Comparison of ENCODE assay signal across 18 mouse cellular contexts in the genomic region with DNA sequence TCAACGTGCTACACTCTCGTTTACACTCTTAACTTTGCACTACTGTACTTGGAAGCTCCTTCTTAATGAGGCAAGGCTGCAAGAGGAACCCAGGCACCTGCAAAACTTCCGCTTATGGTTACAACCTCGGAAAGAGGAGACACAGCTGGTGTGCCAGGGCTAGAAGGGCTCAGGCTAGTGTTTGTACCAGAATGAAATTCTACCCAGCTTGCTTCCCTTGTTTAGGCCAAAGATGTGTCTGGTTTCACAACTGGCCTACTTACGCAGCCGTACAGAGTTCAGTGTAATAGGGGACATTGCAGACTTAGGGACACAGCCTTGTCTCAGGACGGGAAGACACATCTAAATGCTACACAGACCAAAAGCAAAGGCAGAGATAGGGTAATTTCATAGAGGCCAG.
DNase-seq lines count a peak whose midpoint lies in the region; ATAC-seq and TF ChIP-seq lines count a peak whose summit lies in the region.
"Had no signal": no experiment of that assay in that cellular context is flagged by ENCODE, and none has a peak within 500 bp of the region (broad histone marks: within the 10 kb centered on the region; RNA-seq: fewer than 3 reads in every experiment).

No protein-coding gene starts in this region.

- WGBS in embryonic facial prominence, embryonic 14.5 days: 73% methylated on average over 7 of the region's 7 CpGs
- WGBS in embryonic facial prominence, embryonic 10.5 days: 88% methylated on average over 7 of the region's 7 CpGs
- 87% methylated on average over 7 of the region's 7 CpGs for WGBS in heart, embryonic 12.5 days

- H3K27ac ChIP-seq in embryonic facial prominence, embryonic 14.5 days (replicated peaks; ENCODE audit: low read depth, low read length): no peak overlapping the region
- H3K27ac ChIP-seq in embryonic facial prominence, embryonic 10.5 days (replicated peaks): no peak overlapping the region
- 0 out of 2 replicates have a peak overlapping the region, but pooled peaks have one; percentile 10 for H3K27ac ChIP-seq in layer of hippocampus, adult 2 months
- H3K27ac ChIP-seq in CH12.LX (ENCODE audit: insufficient read depth, low read depth): no peak overlapping the region
- H3K27ac ChIP-seq in heart, embryonic 12.5 days (ENCODE audit: poor library complexity, severe bottlenecking): no peak overlapping the region
- H3K27ac ChIP-seq: embryonic facial prominence, embryonic 15.5 days; forebrain, embryonic 12.5 days; hindbrain, postnatal 0 days; liver, embryonic 14.5 days; midbrain, embryonic 13.5 days had no signal

- no peaks in the 10 kb centered on the region; the same call in 1 of the 2 replicates for H3K9me3 ChIP-seq in embryonic facial prominence, embryonic 14.5 days (ENCODE audit: control insufficient read depth, low read length)
- H3K9me3 ChIP-seq in embryonic facial prominence, embryonic 10.5 days: 0 out of 2 replicates have a peak, but pooled peaks cover 2% of the 10 kb centered on the region
- peaks cover 7% of the 10 kb centered on the region for H3K9me3 ChIP-seq in CH12.LX (replicated peaks; ENCODE audit: low read length)
- no peaks in the 10 kb centered on the region for H3K9me3 ChIP-seq in heart, embryonic 12.5 days (replicated peaks)
- H3K9me3 ChIP-seq: embryonic facial prominence, embryonic 15.5 days; forebrain, embryonic 12.5 days; midbrain, embryonic 13.5 days had no signal

- TF ChIP-seq CTCF in layer of hippocampus, adult 2 months (conservative IDR thresholded peaks at IDR 0.05): no peak
- TF ChIP-seq CTCF in CH12.LX (conservative IDR thresholded peaks at IDR 0.05 in 1 of 2, IDR thresholded peaks at IDR 0.05 in 1 of 2; ENCODE audit: low read depth in 2 of 2, low read length in 2 of 2): no peak

- H3K4me3 ChIP-seq in embryonic facial prominence, embryonic 14.5 days (ENCODE audit: low read depth, low read length): no peak overlapping the region
- no peak overlapping the region for H3K4me3 ChIP-seq in embryonic facial prominence, embryonic 10.5 days
- no peak overlapping the region for H3K4me3 ChIP-seq in layer of hippocampus, adult 2 months
- no peak overlapping the region for H3K4me3 ChIP-seq in CH12.LX (replicated peaks in 1 of 3; ENCODE audit: low read depth in 2 of 3, low read length in 2 of 3, poor library complexity in 1 of 3)
- H3K4me3 ChIP-seq in heart, embryonic 12.5 days: no peak overlapping the region
- H3K4me3 ChIP-seq: embryonic facial prominence, embryonic 15.5 days; forebrain, embryonic 12.5 days; midbrain, embryonic 13.5 days had no signal

- H3K9ac ChIP-seq in embryonic facial prominence, embryonic 14.5 days (ENCODE audit: low read depth, low read length): no peak overlapping the region
- no peak overlapping the region for H3K9ac ChIP-seq in CH12.LX (ENCODE audit: insufficient read depth, low read depth)
- H3K9ac ChIP-seq in heart, embryonic 12.5 days: no peak overlapping the region
- H3K9ac ChIP-seq: embryonic facial prominence, embryonic 15.5 days; forebrain, embryonic 12.5 days; liver, embryonic 14.5 days; midbrain, embryonic 13.5 days had no signal

- no peaks in the 10 kb centered on the region for H3K27me3 ChIP-seq in embryonic facial prominence, embryonic 14.5 days (replicated peaks; ENCODE audit: control insufficient read depth, insufficient read depth, low read length)
- H3K27me3 ChIP-seq in embryonic facial prominence, embryonic 10.5 days (replicated peaks; ENCODE audit: low read depth, poor library complexity, severe bottlenecking): no peaks in the 10 kb centered on the region
- no peaks in the 10 kb centered on the region for H3K27me3 ChIP-seq in CH12.LX (replicated peaks)
- H3K27me3 ChIP-seq in heart, embryonic 12.5 days (replicated peaks): no peaks in the 10 kb centered on the region
- H3K27me3 ChIP-seq: embryonic facial prominence, embryonic 15.5 days; forebrain, embryonic 12.5 days; midbrain, embryonic 13.5 days had no signal

- no peak for TF ChIP-seq RAD21 in CH12.LX (IDR thresholded peaks at IDR 0.05; ENCODE audit: low read depth, low read length)

- no peak for TF ChIP-seq POLR2A in CH12.LX (IDR thresholded peaks at IDR 0.05; ENCODE audit: low read depth, low read length)

- in situ Hi-C loops in CH12.LX (cut with MboI; ENCODE audit: low pct_ligation_motif_present, low pct_unique_long_range_greater_than_20kb, low sequenced_read_pairs): no loop called here

- H3K36me3 ChIP-seq in embryonic facial prominence, embryonic 14.5 days (ENCODE audit: control insufficient read depth, insufficient read depth, low read length): peaks cover 39% of the 10 kb centered on the region
- peaks cover 65% of the 10 kb centered on the region for H3K36me3 ChIP-seq in embryonic facial prominence, embryonic 10.5 days (replicated peaks)
- peaks cover 26 to 51% of the 10 kb centered on the region in 2 experiments for H3K36me3 ChIP-seq in CH12.LX (replicated peaks in 1 of 2; ENCODE audit: control insufficient read depth in 1 of 2, insufficient read depth in 1 of 2, low read length in 1 of 2)
- peaks cover 37% of the 10 kb centered on the region for H3K36me3 ChIP-seq in heart, embryonic 12.5 days

- DNase-seq in embryonic facial prominence, embryonic 14.5 days (ENCODE audit: low spot score): peak; percentile 48
- DNase-seq in embryonic facial prominence, embryonic 10.5 days (ENCODE audit: low spot score): no peak
- DNase-seq in layer of hippocampus, adult 2 months (ENCODE audit: low spot score in 2 of 2): no peak
- DNase-seq in layer of hippocampus, postnatal 10 days (ENCODE audit: low spot score in 2 of 2): no peak
- DNase-seq in CH12.LX (ENCODE audit: extremely low read depth): peak; percentile 22
- DNase-seq in cerebellum, adult 8-10 months: no peak
- DNase-seq: heart, postnatal 36 days; kidney, adult 9 months; layer of hippocampus, adult 9-11 months; thymus, adult 18-20 months had no signal

- H3K4me1 ChIP-seq in embryonic facial prominence, embryonic 14.5 days (ENCODE audit: control insufficient read depth, insufficient read depth, low read length): peaks cover 4% of the 10 kb centered on the region; the same call in 1 of the 2 replicates
- H3K4me1 ChIP-seq in embryonic facial prominence, embryonic 10.5 days: no peaks in the 10 kb centered on the region
- H3K4me1 ChIP-seq in CH12.LX (ENCODE audit: control insufficient read depth in 1 of 2, insufficient read depth in 2 of 2): peaks cover 0 to 10% of the 10 kb centered on the region in 2 experiments; a peak in 1 of 4 replicates
- 0 out of 2 replicates have a peak, but pooled peaks cover 4% of the 10 kb centered on the region for H3K4me1 ChIP-seq in heart, embryonic 12.5 days (replicated peaks)
- H3K4me1 ChIP-seq: embryonic facial prominence, embryonic 15.5 days; midbrain, embryonic 13.5 days had no signal

- dilution Hi-C loops in CH12.LX (cut with MboI; ENCODE audit: extremely low pct_ligation_motif_present, extremely low pct_unique_long_range_greater_than_20kb, low sequenced_read_pairs): no loop called here

- TF ChIP-seq EP300 in CH12.LX (IDR thresholded peaks at IDR 0.05; ENCODE audit: low read length): no peak

- ATAC-seq in embryonic facial prominence, embryonic 14.5 days (ENCODE audit: low read depth): peak; percentile 63; the same call in 1 of the 2 replicates
- ATAC-seq in megakaryocyte, adult 5-6 weeks (ENCODE audit: poor library complexity, severe bottlenecking): peak; percentile 87
- no peak for ATAC-seq in heart, embryonic 12.5 days (ENCODE audit: insufficient number of reproducible peaks, low FRiP score)
- ATAC-seq: hindbrain, postnatal 0 days; midbrain, embryonic 13.5 days had no signal

- H3K4me2 ChIP-seq in embryonic facial prominence, embryonic 14.5 days (ENCODE audit: low read depth, low read length): no peak overlapping the region
- H3K4me2 ChIP-seq in CH12.LX (ENCODE audit: insufficient read depth, low read depth, poor library complexity, severe bottlenecking): no peak overlapping the region
- no peak overlapping the region for H3K4me2 ChIP-seq in heart, embryonic 12.5 days
- H3K4me2 ChIP-seq: embryonic facial prominence, embryonic 15.5 days; forebrain, embryonic 12.5 days; heart, embryonic 11.5 days; midbrain, embryonic 13.5 days had no signal

- no peaks in the 10 kb centered on the region for H3K79me2 ChIP-seq in CH12.LX (replicated peaks; ENCODE audit: control insufficient read depth, extremely low read depth, insufficient read depth, poor library complexity, severe bottlenecking)

TF ChIP-seq in CH12.LX, 34 proteins besides CTCF, POLR2A, EP300 and RAD21:
- TF ChIP-seq JUND (conservative IDR thresholded peaks at IDR 0.05; ENCODE audit: low read depth, low read length) (no peak), ZC3H11A (IDR thresholded peaks at IDR 0.05; ENCODE audit: low read depth, low read length) (no peak), TBP (conservative IDR thresholded peaks at IDR 0.05; ENCODE audit: low read depth, low read length) (no peak), ZMIZ1 (IDR thresholded peaks at IDR 0.05; ENCODE audit: low read depth, low read length) (no peak), MAZ (IDR thresholded peaks at IDR 0.05; ENCODE audit: low read depth, low read length) (no peak), KAT2A (IDR thresholded peaks at IDR 0.05; ENCODE audit: insufficient replicate concordance, low read length) (no peak), USF1 (IDR thresholded peaks at IDR 0.05; ENCODE audit: low read depth, low read length) (no peak), NRF1 (IDR thresholded peaks at IDR 0.05; ENCODE audit: low read depth, low read length) (no peak), IRF4 (IDR thresholded peaks at IDR 0.05; ENCODE audit: low read depth, low read length) (no peak), ZKSCAN1 (IDR thresholded peaks at IDR 0.05; ENCODE audit: borderline replicate concordance, low read depth, low read length) (no peak), MEF2A (IDR thresholded peaks at IDR 0.05; ENCODE audit: borderline replicate concordance, low read depth, low read length) (no peak), MAFK (IDR thresholded peaks at IDR 0.05; ENCODE audit: insufficient replicate concordance, low read length) (no peak), MXI1 (IDR thresholded peaks at IDR 0.05; ENCODE audit: low read depth, low read length) (no peak), GABPA (IDR thresholded peaks at IDR 0.05; ENCODE audit: insufficient replicate concordance, low read depth, low read length) (no peak), BHLHE40 (IDR thresholded peaks at IDR 0.05; ENCODE audit: low read depth, low read length) (no peak), MYC (IDR thresholded peaks at IDR 0.05; ENCODE audit: low read depth, low read length) (no peak), MAX (IDR thresholded peaks at IDR 0.05; ENCODE audit: low read length) (no peak), CHD2 (IDR thresholded peaks at IDR 0.05; ENCODE audit: low read length) (no peak), ZNF384 (IDR thresholded peaks at IDR 0.05; ENCODE audit: low read depth, low read length) (no peak), POLR2AphosphoS2 (IDR thresholded peaks at IDR 0.05; ENCODE audit: low read depth, low read length) (no peak)

Comparison
In these comparisons a context has a peak if more than half of its experiments do, and no peak if none do; other contexts are left out.
1. DNase-seq: peak in embryonic facial prominence, embryonic 14.5 days (single experiment) and CH12.LX (single experiment); none in embryonic facial prominence, embryonic 10.5 days (single experiment), layer of hippocampus, adult 2 months (0 of 2), layer of hippocampus, postnatal 10 days (0 of 2) and cerebellum, adult 8-10 months (single experiment).